8 mouse cellular contexts compared by ENCODE assay signal in the genomic region with DNA sequence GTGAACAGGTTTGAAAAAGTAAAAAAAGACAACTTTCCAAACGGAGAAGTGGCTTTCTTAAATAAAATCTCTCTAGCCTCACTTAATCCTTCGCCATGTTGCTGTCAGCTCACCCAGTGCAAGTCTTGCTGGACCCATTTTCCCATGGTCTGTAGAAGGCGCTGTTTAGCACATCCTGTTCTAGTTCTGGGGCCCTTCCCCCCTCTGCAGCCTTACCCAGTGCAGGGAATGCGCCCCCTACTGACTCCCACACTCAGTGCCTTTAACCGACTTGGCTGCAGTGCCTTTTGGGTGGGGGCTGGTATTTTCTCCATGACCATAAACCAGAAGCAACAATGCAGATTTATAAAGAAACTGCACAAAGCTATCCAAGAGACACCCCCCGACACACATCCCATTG. TPM values are rescaled to one million over a fixed set of nuclear protein-coding genes. Genes with fewer than 3 reads are reported as not detected.
DNase-seq lines count a peak whose midpoint lies in the region; ATAC-seq lines count a peak whose summit lies in the region.

No protein-coding gene starts in this region.

- ATAC-seq in megakaryocyte progenitor cell, adult 5-6 weeks (replicated peaks; ENCODE audit: poor library complexity): peak; percentile 71

- DNase-seq in adipocyte (ENCODE audit: low spot score): peak; percentile 96
- peak; percentile 96 for DNase-seq in embryo, embryonic 10 days (ENCODE audit: low spot score)
- peak; percentile 81 for DNase-seq in gastrocnemius, postnatal 10 days
- DNase-seq in induced T-regulatory cell, adult 2 months (ENCODE audit: low read depth): peak; percentile 97
- peak; percentile 77 to 95 for DNase-seq in left cerebral cortex, adult 9 months (ENCODE audit: low spot score in 2 of 2)
- peak; percentile 95 for DNase-seq in right cerebral cortex, postnatal 14 days
- DNase-seq in urinary bladder, postnatal 36 days (ENCODE audit: low spot score in 2 of 2): peak; percentile 82 to 86

RNA-seq across cellular contexts. Expression of a gene that starts 1.6 kb away (rescaled TPM):
- 10 to 100 TPM; 28.4 to 33.5 TPM for total RNA-seq in gastrocnemius, postnatal 10 days (2021)
- total RNA-seq in megakaryocyte progenitor cell, adult 5-6 weeks (2015): 23.3 and 27.9 TPM in 2 replicates
- 0.33 and 1.4 TPM in 2 replicates for total RNA-seq in megakaryocyte progenitor cell, adult 5-6 weeks (2017)

RNA-seq across cellular contexts. Expression of a gene that starts 24.9 kb away (rescaled TPM):
- 10 to 100 TPM; 14.6 to 19.5 TPM for total RNA-seq in gastrocnemius, postnatal 10 days (2021)
- 53.3 and 58.6 TPM in 2 replicates for total RNA-seq in megakaryocyte progenitor cell, adult 5-6 weeks (2015)
- total RNA-seq in megakaryocyte progenitor cell, adult 5-6 weeks (2017): 34.5 and 42.4 TPM in 2 replicates

RNA-seq across cellular contexts. Expression of a gene that starts 25.1 kb away (rescaled TPM):
- total RNA-seq in gastrocnemius, postnatal 10 days (2021): 10 to 100 TPM; 49.7 to 54.9 TPM
- 68.8 and 70.7 TPM in 2 replicates for total RNA-seq in megakaryocyte progenitor cell, adult 5-6 weeks (2015)
- 68.9 and 69.7 TPM in 2 replicates for total RNA-seq in megakaryocyte progenitor cell, adult 5-6 weeks (2017)

RNA-seq across cellular contexts. Expression of a gene that starts 25.2 kb away (rescaled TPM):
- total RNA-seq in gastrocnemius, postnatal 10 days (2021): 1 to 10 TPM; 3.5 to 4.3 TPM
- 7.8 and 10.9 TPM in 2 replicates for total RNA-seq in megakaryocyte progenitor cell, adult 5-6 weeks (2015)
- total RNA-seq in megakaryocyte progenitor cell, adult 5-6 weeks (2017): 2.6 TPM in 2 replicates

Comparison
In these comparisons a context has a peak if more than half of its experiments do, and no peak if none do; other contexts are left out.
1. Peak in every context shown above with its lines: DNase-seq and ATAC-seq.